Mouse (Mus musculus) MEL (cell line): ENCODE results near the gene Rftn1.

Experiments used
- GABPA ChIP-seq: IDR thresholded peaks from 2 replicates; pipeline ENCODE4 v1.6.1; 2012; ENCODE audit warnings: low read depth, mild to moderate bottlenecking, inconsistent platforms, low read length, improper control_type of control experiment, moderate library complexity
- JUND ChIP-seq: IDR thresholded peaks from 2 replicates; pipeline ENCODE4 v1.6.1; 2011; ENCODE audit warnings: low read depth, mild to moderate bottlenecking, improper control_type of control experiment, low read length
- TAL1 ChIP-seq: IDR thresholded peaks from 2 replicates; pipeline ENCODE4 v1.6.1; 2012; ENCODE audit warnings: mild to moderate bottlenecking, inconsistent platforms, low read length, moderate library complexity, mixed read lengths
- UBTF ChIP-seq: IDR thresholded peaks from 2 replicates; pipeline ENCODE4 v1.6.1; 2012; ENCODE audit warnings: low read depth, mild to moderate bottlenecking, inconsistent platforms, low read length, improper control_type of control experiment, moderate library complexity, borderline replicate concordance; ENCODE audit not compliant: insufficient read depth

DNA sequence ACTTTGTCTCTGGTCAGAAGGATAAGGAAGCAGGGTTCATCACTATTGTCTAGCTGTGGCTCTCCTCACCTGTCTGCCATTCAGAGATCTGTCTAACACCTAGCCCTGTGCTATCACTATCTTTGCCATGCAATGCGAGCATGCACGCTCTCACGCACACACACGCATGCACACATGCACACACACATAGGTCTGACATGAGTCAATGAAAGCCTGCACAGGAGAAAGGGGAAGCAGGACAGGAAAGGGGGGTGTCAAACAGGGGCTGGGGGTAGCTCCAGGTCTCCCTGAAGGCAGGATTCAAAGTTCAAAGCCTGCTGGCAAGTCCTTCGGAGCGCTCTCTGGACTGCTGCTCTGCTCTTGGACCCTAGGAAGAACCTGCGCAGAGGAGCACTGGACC is 4.9 kb upstream of the Rftn1 start:
- no peak for TF ChIP-seq JUND
- TF ChIP-seq UBTF = no peak
- TF ChIP-seq TAL1 = no peak
- no peak for TF ChIP-seq GABPA
